In genomic region chr10:59616522-59616921, GRCm38 (mm10) we compare ENCODE assay signal across 8 mouse cellular contexts. TPM values are rescaled to one million over a fixed set of nuclear protein-coding genes. Genes with fewer than 3 reads are reported as not detected.
DNase-seq lines count a peak whose midpoint lies in the region; ATAC-seq lines count a peak whose summit lies in the region.

Gene Mcu (minus strand): TSS chr10:59616692.

- H3K36me3 ChIP-seq in hindbrain, embryonic 13.5 days, result no peaks in the 10 kb centered on the region

- peak within 1 kb of the TSS; percentile 84 for H3K4me2 ChIP-seq in hindbrain, embryonic 13.5 days

- peak; percentile 94 for DNase-seq in Muller cell, postnatal 12 days (ENCODE audit: inconsistent ontology term)
- DNase-seq in cerebellum, adult 9-11 months, result peak; percentile 97
- DNase-seq in frontal cortex, postnatal 10 days (ENCODE audit: low spot score in 2 of 2), result peak; percentile 89 to 95
- peak; percentile 88 to 92 for DNase-seq in layer of hippocampus, postnatal 25 days (ENCODE audit: extremely low spot score in 1 of 2, low spot score in 1 of 2)
- DNase-seq in lung, postnatal 25 days (ENCODE audit: low spot score), result peak; percentile 96
- peak; percentile 98 for DNase-seq in retina, embryonic 14.5 days (ENCODE audit: low spot score)
- peak; percentile 97 for DNase-seq in thymus, postnatal 4 days

- H3K9ac ChIP-seq in hindbrain, embryonic 13.5 days, result peak within 1 kb of the TSS; percentile 91

- under 1% methylated on average over 36 of the region's 36 CpGs for WGBS in hindbrain, embryonic 13.5 days

- no peaks in the 10 kb centered on the region for H3K9me3 ChIP-seq in hindbrain, embryonic 13.5 days

- peak within 1 kb of the TSS; percentile 87 for H3K4me3 ChIP-seq in hindbrain, embryonic 13.5 days

- no peaks in the 10 kb centered on the region for H3K27me3 ChIP-seq in hindbrain, embryonic 13.5 days

- ATAC-seq in hindbrain, embryonic 13.5 days (ENCODE audit: low FRiP score), result peak; percentile 100

- H3K4me1 ChIP-seq in hindbrain, embryonic 13.5 days (replicated peaks), result peaks cover 26% of the 10 kb centered on the region

- peak within 1 kb of the TSS; percentile 94 for H3K27ac ChIP-seq in hindbrain, embryonic 13.5 days

RNA-seq across cellular contexts. Expression of gene Mcu, which starts in this region (rescaled TPM):
- polyA plus RNA-seq in hindbrain, embryonic 13.5 days (2015; fragmentation: Nextera tagmentation; extraction: Ambion mirVana), result 24.9 and 27.0 TPM in 2 replicates
- total RNA-seq in layer of hippocampus, postnatal 25 days (2021), result 10 to 100 TPM; 47.4 to 54.5 TPM

Comparison
In these comparisons a context has a peak if more than half of its experiments do, and no peak if none do; other contexts are left out.
1. Peak in every context shown above with its lines: DNase-seq, ATAC-seq, H3K4me3 ChIP-seq and H3K27ac ChIP-seq.